Comparison of ENCODE assay signal across 26 mouse cellular contexts in genomic region chr6:127861951-127862350, GRCm38 (mm10). TPM values are rescaled to one million over a fixed set of nuclear protein-coding genes. Genes with fewer than 3 reads are reported as not detected.
"Had no signal": no experiment of that assay in that cellular context is flagged by ENCODE, and none has a peak within 500 bp of the region (broad histone marks: within the 10 kb centered on the region; RNA-seq: fewer than 3 reads in every experiment).

No protein-coding gene starts in this region.

- H3K4me1 ChIP-seq: kidney, embryonic 15.5 days; neural tube, embryonic 12.5 days; neural tube, embryonic 15.5 days; stomach, embryonic 15.5 days had no signal

- H3K27me3 ChIP-seq: kidney, embryonic 15.5 days; limb, embryonic 12.5 days; limb, embryonic 15.5 days; neural tube, embryonic 12.5 days; neural tube, embryonic 15.5 days; stomach, embryonic 15.5 days had no signal

- H3K9me3 ChIP-seq: kidney, embryonic 15.5 days; limb, embryonic 12.5 days; limb, embryonic 15.5 days; neural tube, embryonic 12.5 days; neural tube, embryonic 15.5 days; stomach, embryonic 15.5 days had no signal

- H3K9ac ChIP-seq: kidney, embryonic 15.5 days; limb, embryonic 12.5 days; limb, embryonic 15.5 days; liver, embryonic 14.5 days; liver, postnatal 0 days; lung, embryonic 14.5 days; neural tube, embryonic 12.5 days; neural tube, embryonic 15.5 days; stomach, embryonic 15.5 days had no signal

- DNase-seq: kidney, adult 8-10 months; kidney, postnatal 10 days; kidney, postnatal 36 days; layer of hippocampus, postnatal 36 days; left cerebral cortex, postnatal 4 days; liver, postnatal 0 days; lung, embryonic 14.5 days; right cerebral cortex, adult 18-20 months; right cerebral cortex, postnatal 25 days; spleen, adult 18-20 months; thymus, adult 18-20 months; thymus, postnatal 14 days; thymus, postnatal 4 days had no signal

- H3K27ac ChIP-seq: kidney, embryonic 15.5 days; left cerebral cortex, adult 2 months; limb, embryonic 12.5 days; limb, embryonic 15.5 days; liver, embryonic 14.5 days; macrophage; neural tube, embryonic 12.5 days; neural tube, embryonic 15.5 days; stomach, embryonic 15.5 days had no signal

- H3K36me3 ChIP-seq: kidney, embryonic 15.5 days; limb, embryonic 12.5 days; limb, embryonic 15.5 days; neural tube, embryonic 12.5 days; neural tube, embryonic 15.5 days; stomach, embryonic 15.5 days had no signal

- ATAC-seq: intestine, postnatal 0 days; liver, postnatal 0 days; lung, postnatal 0 days had no signal

- H3K4me3 ChIP-seq: kidney, embryonic 15.5 days; left cerebral cortex, adult 2 months; limb, embryonic 12.5 days; limb, embryonic 15.5 days; neural tube, embryonic 12.5 days; neural tube, embryonic 15.5 days; stomach, embryonic 15.5 days had no signal

- H3K4me2 ChIP-seq: kidney, embryonic 15.5 days; limb, embryonic 12.5 days; limb, embryonic 15.5 days; liver, embryonic 11.5 days; lung, embryonic 14.5 days; neural tube, embryonic 12.5 days; neural tube, embryonic 15.5 days; stomach, embryonic 15.5 days had no signal

RNA-seq across cellular contexts. Expression of gene Tspan11, which starts 25.4 kb away (rescaled TPM):
- total RNA-seq: megakaryocyte, adult 5-6 weeks had no signal
- polyA plus RNA-seq: macrophage had no signal
